Mouse (Mus musculus) duodenum, adult 2 months (tissue): ENCODE data around the gene Olfr887. TPM values are rescaled to one million over a fixed set of nuclear protein-coding genes. Genes with fewer than 3 reads are reported as not detected.

Experiments
- polyA plus RNA-seq: library from polyadenylated mRNA; depleted of rRNA; stranded (reverse); fragments of >200 nt; gene quantifications from 2 replicates; pipeline ENCODE4 v1.2.3, GENCODE M21; 2012; ENCODE audit warnings: low replicate concordance; rRNA removed

Gene Olfr887
- polyA plus RNA-seq: not detected in 2 replicates

DNA sequence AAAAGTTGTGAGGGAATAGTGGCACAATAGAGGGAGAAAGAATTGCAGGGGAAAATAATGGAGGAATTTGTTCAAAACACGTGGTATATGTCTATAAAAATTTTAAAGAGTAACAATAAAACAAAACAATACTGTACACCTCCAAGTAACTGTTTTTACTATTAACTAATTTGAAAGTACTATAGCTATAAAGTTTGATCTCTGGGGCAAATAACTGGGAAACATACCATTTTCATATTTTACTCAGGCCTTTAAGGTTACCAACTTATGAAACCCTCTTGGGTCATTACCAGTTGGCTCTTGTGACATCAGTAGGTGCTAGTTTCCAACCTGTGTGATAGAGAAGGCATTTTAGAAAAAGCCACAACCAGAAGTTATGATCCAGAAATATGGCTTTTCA lies at the start of gene Olfr887:
TSS of gene Olfr887 (plus strand) at position 301 of the 400 bp plus-strand sequence.

DNA sequence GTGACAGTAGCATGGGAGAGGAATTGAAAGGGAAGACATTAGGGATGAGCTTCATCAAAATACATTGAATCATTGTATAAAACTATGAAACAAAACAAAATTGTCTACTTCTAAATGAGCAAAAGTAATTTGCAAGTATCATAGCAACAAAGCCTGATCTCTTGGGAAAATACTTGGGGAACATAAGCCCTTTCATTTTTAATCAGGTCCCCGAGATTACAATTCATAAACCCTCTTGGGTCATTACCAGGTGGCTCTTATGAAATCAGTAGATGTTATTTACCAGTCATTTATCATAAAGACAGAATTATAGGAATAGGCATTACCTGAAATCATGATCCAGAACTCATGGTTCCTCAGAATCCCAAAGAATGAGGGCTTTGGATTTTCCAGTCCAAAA lies 37.6 kb upstream of the Olfr887 start, which contains the start of gene Olfr884:
TSS of gene Olfr884 (plus strand) at position 301 of the 400 bp plus-strand sequence.

DNA sequence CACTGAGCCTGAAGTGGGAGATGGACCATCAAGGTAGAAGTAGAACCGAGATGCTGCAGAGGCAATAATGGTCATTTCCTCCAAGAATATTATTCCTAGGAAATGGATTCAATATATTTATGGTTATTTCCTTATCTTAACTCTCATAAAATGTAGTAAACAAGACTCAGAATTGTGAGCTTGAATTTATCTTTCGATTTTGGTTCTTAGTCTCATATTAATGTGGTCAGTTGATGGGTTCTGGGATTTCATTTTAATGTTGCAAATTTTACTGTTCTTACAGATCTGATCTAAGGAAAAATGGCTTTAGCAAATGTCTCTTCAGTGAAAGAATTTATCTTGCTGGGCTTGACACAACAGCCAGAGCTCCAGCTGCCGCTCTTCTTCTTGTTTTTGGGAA lies 22.9 kb upstream of the Olfr887 start, which contains the start of gene Olfr885:
TSS of gene Olfr885 (plus strand) at position 301 of the 400 bp plus-strand sequence.

DNA sequence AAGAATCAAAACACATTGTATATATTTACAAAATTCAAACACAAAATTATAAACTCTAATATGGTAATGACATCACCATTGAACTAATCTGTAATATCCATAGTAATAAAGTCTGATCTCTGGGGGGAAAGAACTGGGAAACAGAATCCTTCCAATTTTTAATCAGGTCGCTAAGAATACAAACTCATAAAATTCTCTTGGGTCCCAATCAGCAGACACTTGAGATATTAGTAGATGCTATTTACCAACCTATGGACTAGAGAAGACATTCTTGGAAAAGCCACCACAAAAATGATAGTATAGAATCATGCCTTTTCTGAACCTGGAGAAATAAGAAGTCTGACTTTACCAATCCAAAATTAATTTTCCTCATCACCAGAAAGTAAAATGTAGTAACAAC lies 24.0 kb downstream of the Olfr887 start, which contains the start of gene Olfr888:
TSS of gene Olfr888 (plus strand) at position 301 of the 400 bp plus-strand sequence.

DNA sequence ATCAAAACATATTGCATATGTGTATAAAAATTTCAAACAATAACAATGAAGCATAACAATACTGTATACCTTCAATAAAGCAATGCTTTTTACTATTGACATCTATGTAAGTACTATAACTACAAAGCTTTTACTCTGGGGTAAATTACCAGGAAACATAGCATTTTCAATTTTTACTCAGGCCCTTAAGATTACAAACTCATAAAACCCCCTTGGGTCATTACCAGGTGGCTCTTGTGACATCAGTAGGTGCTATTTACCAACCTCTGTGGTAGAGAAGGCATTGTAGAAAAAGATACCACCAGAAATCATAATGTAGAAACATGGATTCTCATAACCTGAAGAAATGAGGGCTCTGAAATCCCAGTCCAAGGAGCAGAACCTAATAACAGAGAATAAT lies 31.0 kb downstream of the Olfr887 start, which contains the start of gene Olfr889:
TSS of gene Olfr889 (plus strand) at position 301 of the 400 bp plus-strand sequence.

Other genes with a start within 250 kb of the Olfr887 start
- gene Olfr877, start 229.8 kb upstream of the Olfr887 start, polyA plus RNA-seq: not detected in 2 replicates
- gene Olfr145, start 187.3 kb upstream of the Olfr887 start, polyA plus RNA-seq: not detected in 2 replicates
- gene Olfr878, start 166.2 kb upstream of the Olfr887 start, polyA plus RNA-seq: not detected in 2 replicates
- not detected in 2 replicates for gene Olfr881, start 92.2 kb upstream of the Olfr887 start, polyA plus RNA-seq
- gene Olfr883, start 58.3 kb upstream of the Olfr887 start, polyA plus RNA-seq: not detected in 2 replicates
- gene Olfr884, start 37.5 kb upstream of the Olfr887 start, polyA plus RNA-seq: not detected in 2 replicates
- gene Olfr885, start 22.8 kb upstream of the Olfr887 start, polyA plus RNA-seq: not detected in 2 replicates
- not detected in 2 replicates for gene Olfr888, start 24.1 kb downstream of the Olfr887 start, polyA plus RNA-seq
- gene Olfr889, start 31.1 kb downstream of the Olfr887 start, polyA plus RNA-seq: not detected in 2 replicates
- gene Olfr890, start 58.4 kb downstream of the Olfr887 start, polyA plus RNA-seq: not detected in 2 replicates
- not detected in 2 replicates for gene Olfr891, start 96.7 kb downstream of the Olfr887 start, polyA plus RNA-seq
- gene Olfr893, start 124.3 kb downstream of the Olfr887 start, polyA plus RNA-seq: not detected in 2 replicates
- not detected in 2 replicates for gene Olfr894, start 134.0 kb downstream of the Olfr887 start, polyA plus RNA-seq
- gene Olfr143, start 168.7 kb downstream of the Olfr887 start, polyA plus RNA-seq: not detected in 2 replicates
- gene Olfr895, start 183.8 kb downstream of the Olfr887 start, polyA plus RNA-seq: not detected in 2 replicates
- not detected in 2 replicates for gene Olfr896-ps1, start 207.0 kb downstream of the Olfr887 start, polyA plus RNA-seq
- gene Olfr25, start 245.0 kb downstream of the Olfr887 start, polyA plus RNA-seq: not detected in 2 replicates